Mouse (Mus musculus) left cerebral cortex, postnatal 36 days (tissue): Measurements from ENCODE around the gene Nin. TPM values are rescaled to one million over a fixed set of nuclear protein-coding genes. Genes with fewer than 3 reads are reported as not detected.
A peak's percentile ranks its signal among the peaks of the same experiment; 100 is the strongest.

Source experiments
- DNase-seq, 2 experiments: peaks; one replicate each; pipeline ENCODE4 v3.0.0; 2021 to 2022; ENCODE audit warnings: low spot score in 2 of 2, mixed read lengths in 1 of 2
- intact Hi-C: fragments of 180-260 bp; cut with DNase I; formaldehyde crosslinking; loops from one replicate; pipeline ENCODE4 v1.15.1; 2025
- total RNA-seq, 2 experiments: library from RNA; stranded (reverse); gene quantifications; 2 replicates each; pipeline ENCODE4 v1.2.3; 2021

Nin gene
- total RNA-seq, 2 experiments from 2014 or later: 54.4 to 72.2 TPM

GRCm38 (mm10) chr12:70047281-70047680, 66.2 kb downstream of the Nin start:
- DNase-seq: no peak
- intact Hi-C loops: loop anchor here (10.0 kb wide), 2 partner anchors 62 to 312 kb away; partner anchors contain the start of gene Sav1

DNA sequence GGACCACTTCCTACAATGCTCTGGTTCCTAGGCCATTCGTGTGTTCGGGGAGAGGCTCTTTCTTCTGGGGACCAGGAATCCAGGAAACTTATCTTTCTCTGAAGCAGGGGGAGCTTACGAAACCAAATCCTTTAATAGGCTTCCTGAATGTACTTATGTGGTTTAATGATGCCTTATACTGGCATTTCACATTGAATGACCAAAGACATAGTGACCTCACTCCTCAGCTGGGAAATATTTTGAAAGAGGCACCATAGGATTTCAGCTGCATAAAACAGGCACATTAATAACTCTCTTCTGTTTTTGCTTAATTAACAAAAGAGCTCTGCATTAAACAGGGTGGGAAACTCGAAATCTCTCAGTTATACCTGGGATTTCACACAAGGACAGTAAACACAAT, 69.2 kb downstream of the Nin start:
- intact Hi-C loops: loop anchor here (10.0 kb wide), 2 partner anchors 60 to 310 kb away; partner anchors contain the start of gene Sav1
- DNase-seq: no peak

GRCm38 (mm10) chr12:70043421-70043820, 70.1 kb downstream of the Nin start:
- peak; percentile 73 to 79 for DNase-seq
- intact Hi-C loops: loop anchor here (10.0 kb wide), 2 partner anchors 59 to 309 kb away; partner anchors contain the start of gene Sav1

- intact Hi-C loops: loop anchor here (10.0 kb wide), 2 partner anchors 56 to 306 kb away; partner anchors contain the start of gene Sav1
- DNase-seq: no peak
These were observed 72.5 kb downstream of the Nin start for GRCm38 (mm10) chr12:70040981-70041380.

DNA sequence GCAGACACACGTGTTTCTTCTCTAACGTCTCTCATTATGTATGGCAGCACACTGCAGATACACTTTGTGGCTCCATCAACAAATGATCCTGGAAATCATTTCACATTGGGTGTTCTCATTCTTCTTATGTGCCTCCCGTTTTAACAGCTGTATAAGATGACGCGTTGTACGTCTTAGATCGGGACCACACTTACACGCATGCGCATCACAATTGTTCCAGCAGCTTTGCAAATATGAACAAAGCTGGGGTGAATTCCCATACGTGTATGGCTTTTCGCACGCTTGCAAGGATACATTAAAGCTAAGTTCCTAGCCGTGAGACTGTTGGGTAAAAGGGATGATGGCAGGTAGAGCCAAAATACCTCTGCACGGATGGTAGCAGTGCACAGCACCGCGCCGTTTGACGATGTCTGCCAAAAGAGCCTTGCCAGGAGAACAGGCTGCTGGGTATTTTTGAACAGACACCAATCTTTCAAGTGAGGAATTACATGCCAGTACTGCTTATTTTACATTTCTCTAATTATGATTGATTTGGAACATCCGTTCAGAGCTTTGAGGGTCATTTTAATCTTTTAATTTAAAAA, 76.7 kb downstream of the Nin start:
- peak in 1 of 2 experiments; percentile 33 for DNase-seq
- intact Hi-C loops: no loop called here

DNA sequence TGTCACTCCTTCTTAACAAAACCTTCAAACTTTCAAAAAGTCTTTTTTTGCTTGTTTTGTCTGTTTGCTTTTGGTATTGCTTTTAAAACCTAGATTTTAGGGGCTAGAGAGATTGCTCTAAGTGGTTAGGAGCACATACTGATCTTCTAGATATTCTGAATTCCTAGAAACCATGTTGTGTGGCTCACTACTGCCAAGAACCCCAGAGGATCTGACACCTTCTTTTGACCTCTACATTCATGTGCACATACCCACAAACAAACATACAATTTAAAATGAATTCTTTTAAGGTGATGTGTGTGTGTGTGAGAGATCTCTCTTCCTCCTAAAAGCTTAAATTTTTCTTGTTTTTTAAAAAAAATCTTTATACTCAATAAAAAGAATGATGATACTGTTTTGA, 87.3 kb downstream of the Nin start:
- no peak for DNase-seq
- intact Hi-C loops: no loop called here

GRCm38 (mm10) chr12:70025431-70025830, 88.1 kb downstream of the Nin start:
- no peak for DNase-seq
- intact Hi-C loops: no loop called here

DNA sequence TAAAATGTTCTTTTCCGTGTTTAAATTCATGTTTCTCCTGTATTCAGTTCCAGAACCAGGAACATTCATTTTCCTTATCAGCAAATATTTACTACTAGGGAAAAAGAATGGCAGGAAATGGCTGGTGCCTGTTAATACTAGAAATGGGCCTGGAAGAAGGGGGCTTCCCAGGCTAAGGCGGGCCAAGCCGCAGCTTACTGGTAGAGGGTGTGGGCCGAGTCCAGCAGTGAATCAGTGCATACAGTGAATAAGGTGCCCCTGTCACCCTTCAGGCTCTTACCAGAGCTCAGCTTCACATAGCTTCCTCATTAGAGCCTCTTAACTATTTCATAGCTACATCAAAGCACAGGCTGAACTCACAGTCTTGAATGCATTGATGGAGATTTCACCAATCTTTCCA, 89.9 kb downstream of the Nin start:
- intact Hi-C loops: no loop called here
- no peak for DNase-seq

DNA sequence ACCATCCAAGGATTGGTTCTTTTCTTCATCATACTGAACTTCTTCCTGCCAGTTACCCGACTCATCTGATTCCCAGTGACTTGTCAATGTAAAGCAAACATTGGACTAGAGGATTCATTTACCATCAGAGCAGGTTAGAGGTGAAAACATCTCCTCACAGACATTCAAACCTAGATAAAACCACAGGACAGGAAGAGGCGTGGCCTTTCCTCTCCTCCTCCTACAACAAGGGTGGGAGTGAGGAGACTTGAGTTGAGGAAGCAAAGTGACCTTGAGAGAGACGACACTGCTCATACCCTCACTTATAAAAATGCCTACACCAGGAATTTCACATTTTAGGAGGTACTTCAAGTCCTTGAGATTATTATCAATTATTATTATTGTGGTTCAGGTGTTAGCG, 95.4 kb downstream of the Nin start:
- intact Hi-C loops: no loop called here
- no peak for DNase-seq

GRCm38 (mm10) chr12:70015936-70016335, 97.6 kb downstream of the Nin start:
- peak in 1 of 2 experiments; percentile 29 for DNase-seq
- intact Hi-C loops: no loop called here

DNA sequence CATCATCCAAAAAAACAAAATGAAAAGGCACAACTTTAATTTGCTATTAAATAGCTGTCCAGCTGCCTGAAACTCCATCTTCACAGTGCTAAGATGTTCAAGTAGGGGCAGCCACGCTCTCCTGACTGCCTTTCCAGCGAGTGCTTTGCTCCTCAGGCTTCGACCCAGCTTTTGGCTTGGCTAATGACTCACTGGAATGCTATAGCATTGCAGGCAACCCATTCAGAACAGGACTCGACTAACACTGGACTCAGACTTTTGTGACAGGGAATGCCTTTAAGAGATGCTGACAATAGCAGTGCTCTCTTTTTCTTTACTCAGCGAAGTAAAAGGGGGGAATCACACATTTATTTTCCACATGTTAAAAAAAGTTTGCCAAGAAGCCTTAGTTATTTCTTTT, 101.8 kb downstream of the Nin start:
- intact Hi-C loops: no loop called here
- DNase-seq: no peak

- intact Hi-C loops: no loop called here
- no peak for DNase-seq
These were observed 103.2 kb downstream of the Nin start for GRCm38 (mm10) chr12:70010356-70010755.

- no peak for DNase-seq
- intact Hi-C loops: no loop called here
These were observed 108.4 kb downstream of the Nin start for GRCm38 (mm10) chr12:70005103-70005502.

GRCm38 (mm10) chr12:69998186-69998983, 115.1 kb downstream of the Nin start:
- DNase-seq: no peak
- intact Hi-C loops: no loop called here

DNA sequence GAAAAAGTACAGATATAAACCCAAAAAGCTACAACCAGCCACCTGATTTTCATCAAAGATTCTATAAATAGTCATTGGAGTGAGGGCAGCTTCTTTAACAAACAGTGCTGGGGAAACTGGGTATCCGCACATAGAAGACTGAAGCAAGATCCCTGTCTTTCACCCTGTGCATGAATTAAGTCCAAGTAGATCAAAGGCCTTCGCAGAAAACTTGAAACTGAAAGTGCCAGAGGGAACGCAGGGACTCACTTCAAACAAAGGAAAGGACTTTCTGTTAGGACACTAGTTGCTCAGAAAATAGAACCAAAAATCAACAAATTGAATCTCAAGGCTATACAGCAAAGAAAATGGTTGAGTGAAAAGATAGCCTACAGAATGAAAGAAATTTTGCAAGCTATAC, 118.1 kb downstream of the Nin start:
- no peak for DNase-seq
- intact Hi-C loops: no loop called here

GRCm38 (mm10) chr12:69986786-69987497, 126.6 kb downstream of the Nin start, which contains the start of gene Sav1:
Gene Sav1, minus strand, starts transcription at chr12:69987002.
- intact Hi-C loops: loop anchor here (10.0 kb wide), 2 partner anchors 58 to 158 kb away; no protein-coding TSS in a partner anchor
- peak; percentile 88 to 92 for DNase-seq

- intact Hi-C loops: loop anchor here (10.0 kb wide), 2 partner anchors 58 to 158 kb away; no protein-coding TSS in a partner anchor
- DNase-seq: no peak
These were observed 127.2 kb downstream of the Nin start for GRCm38 (mm10) chr12:69986241-69986762.

GRCm38 (mm10) chr12:69985546-69985945, 128.0 kb downstream of the Nin start:
- DNase-seq: no peak

GRCm38 (mm10) chr12:69982874-69983273, 130.6 kb downstream of the Nin start:
- DNase-seq: no peak
- intact Hi-C loops: loop anchor here (10.0 kb wide), 2 partner anchors 62 to 162 kb away; no protein-coding TSS in a partner anchor

More at GRCm38 (mm10) chr12:69985546-69985945, 128.0 kb downstream of the Nin start:
- intact Hi-C loops: loop anchor here (10.0 kb wide), 2 partner anchors 59 to 159 kb away; no protein-coding TSS in a partner anchor
